Mouse (Mus musculus): ENCODE results near the gene Fanca.

GRCm38 (mm10) chr8:123248596-123248995, 69.8 kb downstream of the Fanca start:
- no peak for TF ChIP-seq GATA1 (IDR thresholded peaks at IDR 0.05; ENCODE audit: borderline replicate concordance, low read length)
- no peak for TF ChIP-seq FLI1 (IDR thresholded peaks at IDR 0.05; ENCODE audit: low read length)

All from megakaryocyte, embryonic 14.5 days (primary cell).